Mouse (Mus musculus) lung, embryonic 16.5 days (tissue): ENCODE results near the gene Rnf19b. TPM values are rescaled to one million over a fixed set of nuclear protein-coding genes. Genes with fewer than 3 reads are reported as not detected.

Experiments used
- ATAC-seq: fragments of 200-750 bp; cut with Nextera tagmentation; 2 replicates; pipeline ENCODE4 v1.8.0; 2017; ENCODE audit warnings: low read depth, mild to moderate bottlenecking, moderate library complexity
- H3K27ac ChIP-seq: fragments of 300-500 bp; sonication (generic); 2 replicates; pipeline ENCODE4 v1.5.1; 2014; ENCODE audit warnings: mild to moderate bottlenecking, control low read depth, low read length
- H3K27me3 ChIP-seq: fragments of 300-500 bp; sonication (generic); 2 replicates; pipeline ENCODE4 v1.6.1; 2014; ENCODE audit warnings: low read depth, low read length, mixed read lengths; ENCODE audit not compliant: control insufficient read depth, insufficient read depth
- H3K36me3 ChIP-seq: fragments of 300-500 bp; sonication (generic); 2 replicates; pipeline ENCODE4 v1.6.1; 2014; ENCODE audit warnings: low read length; ENCODE audit not compliant: control insufficient read depth, insufficient read depth
- H3K4me1 ChIP-seq: fragments of 300-500 bp; sonication (generic); replicated peaks from 2 replicates; pipeline ENCODE4 v1.6.1; 2014; ENCODE audit warnings: low read length, mixed read lengths; ENCODE audit not compliant: control insufficient read depth, insufficient read depth
- H3K4me2 ChIP-seq: fragments of 300-500 bp; sonication (generic); 2 replicates; pipeline ENCODE4 v1.6.1; 2014; ENCODE audit warnings: low read depth, low read length, control low read depth
- H3K4me3 ChIP-seq: fragments of 300-500 bp; sonication (generic); 2 replicates; pipeline ENCODE4 v1.5.1; 2014; ENCODE audit warnings: mild to moderate bottlenecking, low read length, control low read depth
- H3K9ac ChIP-seq: fragments of 300-500 bp; sonication (generic); 2 replicates; pipeline ENCODE4 v1.6.1; 2014; ENCODE audit warnings: low read length, control low read depth
- H3K9me3 ChIP-seq: fragments of 300-500 bp; sonication (generic); 2 replicates; pipeline ENCODE4 v1.6.1; 2016; ENCODE audit warnings: low read length; ENCODE audit not compliant: control insufficient read depth
- WGBS: fragments of 180-500 bp; shearing (Covaris S2); extraction: QIAGEN DNeasy Blood & Tissue Kit; methylation state at CpG from one replicate; pipeline ENCODE4 v1.1.7; 2014; 5-methylcytosine and 5-hydroxymethylcytosine counted together
- polyA plus RNA-seq: library from polyadenylated mRNA; unstranded; fragments of >200 nt; fragmentation: Nextera tagmentation; extraction: Ambion mirVana; gene quantifications from 2 replicates; pipeline ENCODE4 v1.2.1, GENCODE M21; 2015

Gene Rnf19b
- polyA plus RNA-seq, 1 experiment from 2014 or later, result 7.1 TPM

- Histone ChIP-seq H3K4me2 (peak overlapping the region; percentile 37), H3K4me1 (peaks cover 10% of the 10 kb centered on the region), H3K4me3 (no peak overlapping the region), H3K27me3 (peaks cover 5% of the 10 kb centered on the region; the same call in 1 of the 2 replicates), H3K9ac (peak overlapping the region; percentile 36; the same call in 1 of the 2 replicates), H3K36me3 (no peaks in the 10 kb centered on the region), H3K9me3 (no peaks in the 10 kb centered on the region), H3K27ac (no peak overlapping the region)
- 3% methylated on average over 8 of the region's 8 CpGs for WGBS
- ATAC-seq, result no peak; the same call in 1 of the 2 replicates
Measured at GRCm38 (mm10) chr4:129130149-129130548, 72.1 kb downstream of the Rnf19b start.

- peaks cover 7% of the 10 kb centered on the region for H3K4me1 ChIP-seq
- peaks cover 10% of the 10 kb centered on the region for H3K27me3 ChIP-seq
- peak overlapping the region; percentile 46 for H3K9ac ChIP-seq
- H3K27ac ChIP-seq, result no peak overlapping the region
- WGBS, result 4% methylated on average over 17 of the region's 17 CpGs
- no peaks in the 10 kb centered on the region for H3K9me3 ChIP-seq
- ATAC-seq, result 0 out of 2 replicates have a peak, but pooled peaks have one; percentile 23
- H3K36me3 ChIP-seq, result no peaks in the 10 kb centered on the region
- H3K4me3 ChIP-seq, result peak overlapping the region; percentile 35
- H3K4me2 ChIP-seq, result peak overlapping the region; percentile 37
Measured at GRCm38 (mm10) chr4:129130755-129131303, 72.8 kb downstream of the Rnf19b start.

GRCm38 (mm10) chr4:129134799-129135585 lies 76.9 kb downstream of the Rnf19b start:
- H3K4me1 ChIP-seq, result peaks cover 12% of the 10 kb centered on the region
- 8% methylated on average over 15 of the region's 15 CpGs for WGBS
- H3K4me3 ChIP-seq, result no peak overlapping the region
- no peak overlapping the region for H3K9ac ChIP-seq
- peaks cover 34% of the 10 kb centered on the region for H3K27me3 ChIP-seq
- no peak overlapping the region for H3K27ac ChIP-seq
- peak overlapping the region; percentile 31; the same call in 1 of the 2 replicates for H3K4me2 ChIP-seq
- H3K36me3 ChIP-seq, result no peaks in the 10 kb centered on the region
- ATAC-seq, result 0 out of 2 replicates have a peak, but pooled peaks have one; percentile 43
- no peaks in the 10 kb centered on the region for H3K9me3 ChIP-seq

Other genes starting within 250 kb of the Rnf19b start
- 3.7 and 3.9 TPM in 2 replicates for gene Trim62, start 174.7 kb upstream of the Rnf19b start, polyA plus RNA-seq
- gene Azin2, start 95.8 kb upstream of the Rnf19b start, polyA plus RNA-seq, result 18.7 and 23.2 TPM in 2 replicates
- gene Ak2, start 66.3 kb upstream of the Rnf19b start, polyA plus RNA-seq, result 173 and 175 TPM in 2 replicates
- gene Tmem54, start 47.3 kb downstream of the Rnf19b start, polyA plus RNA-seq, result 16.3 and 17.7 TPM in 2 replicates
- 2.6 and 2.8 TPM in 2 replicates for gene Hpca, start 63.8 kb downstream of the Rnf19b start, polyA plus RNA-seq
- 2.2 and 2.9 TPM in 2 replicates for gene Fndc5, start 78.7 kb downstream of the Rnf19b start, polyA plus RNA-seq
- 15.4 and 15.8 TPM in 2 replicates for gene S100pbp, start 131.5 kb downstream of the Rnf19b start, polyA plus RNA-seq
- gene Yars, start 131.5 kb downstream of the Rnf19b start, polyA plus RNA-seq, result 58.5 and 61.2 TPM in 2 replicates
- 3.4 and 3.8 TPM in 2 replicates for gene C77080, start 203.1 kb downstream of the Rnf19b start, polyA plus RNA-seq
- 0.50 and 0.75 TPM in 2 replicates for gene Sync, start 229.3 kb downstream of the Rnf19b start, polyA plus RNA-seq